Mouse (Mus musculus) spleen, postnatal 14 days (tissue): Measurements from ENCODE around the gene Bpnt1.
A peak's percentile ranks its signal among the peaks of the same experiment; 100 is the strongest.

Experiments
- DNase-seq, 2 experiments: peaks; one replicate each; pipeline ENCODE4 v3.0.0; 2021 to 2022; ENCODE audit warnings: low spot score in 2 of 2

Bpnt1 gene

GRCm38 (mm10) chr1:185331364-185331763 is 585 bp upstream of the Bpnt1 start:
- no peak for DNase-seq

- DNase-seq, result no peak
Measured at GRCm38 (mm10) chr1:185333651-185334050, 1.7 kb downstream of the Bpnt1 start.

- DNase-seq, result no peak
Measured at GRCm38 (mm10) chr1:185334136-185334535, 2.2 kb downstream of the Bpnt1 start.

GRCm38 (mm10) chr1:185335231-185335765 is 3.3 kb downstream of the Bpnt1 start:
- DNase-seq, result no peak

GRCm38 (mm10) chr1:185336535-185336934 is 4.6 kb downstream of the Bpnt1 start:
- DNase-seq, result no peak

GRCm38 (mm10) chr1:185342441-185342840 is 10.5 kb downstream of the Bpnt1 start:
- DNase-seq, result no peak

GRCm38 (mm10) chr1:185343422-185343821 is 11.5 kb downstream of the Bpnt1 start:
- DNase-seq, result no peak

GRCm38 (mm10) chr1:185346188-185346587 is 14.2 kb downstream of the Bpnt1 start:
- no peak for DNase-seq

GRCm38 (mm10) chr1:185349741-185350140 is 17.8 kb downstream of the Bpnt1 start:
- no peak for DNase-seq

GRCm38 (mm10) chr1:185350611-185351010 is 18.7 kb downstream of the Bpnt1 start:
- DNase-seq, result no peak

GRCm38 (mm10) chr1:185352151-185352550 is 20.2 kb downstream of the Bpnt1 start:
- no peak for DNase-seq

GRCm38 (mm10) chr1:185353351-185353750 is 21.4 kb downstream of the Bpnt1 start:
- DNase-seq, result no peak

GRCm38 (mm10) chr1:185354731-185355130 is 22.8 kb downstream of the Bpnt1 start:
- DNase-seq, result no peak

GRCm38 (mm10) chr1:185356246-185356645 is 24.3 kb downstream of the Bpnt1 start:
- no peak for DNase-seq

- DNase-seq, result no peak
Measured at GRCm38 (mm10) chr1:185358211-185358610, 26.3 kb downstream of the Bpnt1 start.

GRCm38 (mm10) chr1:185362677-185363520 is 30.9 kb downstream of the Bpnt1 start, which contains the start of gene Eprs:
Eprs (plus strand) TSS chr1:185363044.
- peak; percentile 97 to 99 for DNase-seq

GRCm38 (mm10) chr1:185363526-185364182 is 31.7 kb downstream of the Bpnt1 start:
- DNase-seq, result peak in 1 of 2 experiments; percentile 7

- DNase-seq, result no peak
Measured at GRCm38 (mm10) chr1:185364183-185364540, 32.2 kb downstream of the Bpnt1 start.

- DNase-seq, result no peak
Measured at GRCm38 (mm10) chr1:185367383-185367782, 35.4 kb downstream of the Bpnt1 start.

- no peak for DNase-seq
Measured at GRCm38 (mm10) chr1:185369979-185370378, 38.0 kb downstream of the Bpnt1 start.

- no peak for DNase-seq
Measured at GRCm38 (mm10) chr1:185376390-185376789, 44.4 kb downstream of the Bpnt1 start.

GRCm38 (mm10) chr1:185377429-185377828 is 45.5 kb downstream of the Bpnt1 start:
- no peak for DNase-seq

- DNase-seq, result no peak
Measured at GRCm38 (mm10) chr1:185401615-185402014, 69.7 kb downstream of the Bpnt1 start.
